Mouse (Mus musculus): ENCODE measurements around the gene Kcnn4. TPM values are rescaled to one million over a fixed set of nuclear protein-coding genes. Genes with fewer than 3 reads are reported as not detected.
A peak's percentile ranks its signal among the peaks of the same experiment; 100 is the strongest.

Gene Kcnn4
- polyA plus RNA-seq, 1 experiment: not detected

DNA sequence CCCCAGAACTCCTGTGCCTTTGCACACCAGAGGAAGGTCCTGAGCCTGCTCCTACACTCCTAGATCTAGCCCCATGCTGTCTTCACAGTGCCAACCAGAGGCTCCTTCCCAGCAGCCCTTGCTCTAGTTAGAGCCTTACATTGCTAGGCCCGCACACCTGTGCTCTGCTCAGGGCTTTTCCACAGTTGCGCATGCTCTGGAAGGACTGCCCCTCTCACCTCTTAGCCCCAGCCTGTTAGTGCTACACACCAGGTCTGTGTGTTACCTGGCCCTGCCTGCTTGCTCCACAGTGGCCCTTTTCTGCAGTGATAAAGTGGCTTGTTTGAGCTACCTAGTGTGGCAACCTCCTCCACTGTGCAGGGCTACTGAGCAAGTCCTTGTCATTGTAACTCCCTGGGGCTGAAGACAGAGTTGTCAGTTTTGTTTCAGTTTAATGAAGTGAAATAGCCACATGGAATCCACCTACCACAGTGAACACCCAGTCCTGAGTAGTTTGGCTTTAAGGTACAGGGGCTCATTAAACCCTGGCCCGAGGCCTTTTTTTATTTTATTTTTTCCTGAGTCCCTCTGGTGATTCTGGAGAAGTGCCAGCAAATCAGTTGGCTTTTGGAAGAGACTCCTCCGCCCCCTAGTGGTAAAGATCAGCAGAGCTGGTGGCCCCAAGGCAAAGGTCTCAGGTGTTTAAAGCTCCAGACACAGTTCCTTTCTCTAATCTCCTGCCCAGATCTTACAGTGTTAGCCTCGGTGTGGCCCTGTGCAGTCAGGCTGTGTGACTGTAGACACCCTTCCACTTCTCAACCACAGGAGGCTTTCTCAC lies 36.7 kb downstream of the Kcnn4 start:
- Histone ChIP-seq H3K4me1 (ENCODE audit: control insufficient read depth, insufficient read depth, low read length) (peaks cover under 1% of the 10 kb centered on the region; the same call in 1 of the 2 replicates), H3K4me3 (ENCODE audit: insufficient read depth, low read depth, low read length) (no peak overlapping the region), H3K27ac (ENCODE audit: insufficient read depth, low read depth, low read length) (no peak overlapping the region)
- 45% methylated on average over 5 of the region's 5 CpGs for WGBS
- TF ChIP-seq POLR2A (IDR thresholded peaks at IDR 0.05; ENCODE audit: insufficient read depth, low read depth, low read length) (no peak), CTCF (IDR thresholded peaks at IDR 0.05; ENCODE audit: insufficient read depth, low read depth, low read length) (no peak)

GRCm38 (mm10) chr7:24408186-24408585 lies 38.1 kb downstream of the Kcnn4 start:
- H3K27ac ChIP-seq (ENCODE audit: insufficient read depth, low read depth, low read length): no peak overlapping the region

DNA sequence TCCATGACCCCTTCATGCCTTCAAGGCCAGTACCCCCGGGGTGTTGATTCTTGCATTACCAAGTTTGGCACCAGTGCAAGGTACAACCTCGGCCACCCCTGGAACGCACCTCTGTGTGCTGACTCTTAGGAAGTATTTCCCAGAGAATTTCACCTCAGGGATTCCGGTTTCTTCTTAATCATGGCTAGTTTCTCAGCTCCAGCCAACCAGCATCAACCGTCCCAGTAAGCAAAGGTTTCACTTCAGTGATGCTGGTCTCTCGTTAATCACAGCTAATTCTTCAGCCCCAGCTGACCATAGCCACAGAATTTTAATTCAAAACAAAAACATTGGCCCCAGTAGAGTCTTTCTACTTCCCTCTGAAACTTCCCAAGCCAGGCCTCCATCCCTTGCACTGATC lies 40.1 kb downstream of the Kcnn4 start:
- no peak overlapping the region for H3K27ac ChIP-seq (ENCODE audit: insufficient read depth, low read depth, low read length)
- no peaks in the 10 kb centered on the region for H3K4me1 ChIP-seq (ENCODE audit: control insufficient read depth, insufficient read depth, low read length)
- no peak for TF ChIP-seq POLR2A (IDR thresholded peaks at IDR 0.05; ENCODE audit: insufficient read depth, low read depth, low read length)
- TF ChIP-seq CTCF (IDR thresholded peaks at IDR 0.05; ENCODE audit: insufficient read depth, low read depth, low read length): no peak
- no peak overlapping the region for H3K4me3 ChIP-seq (ENCODE audit: insufficient read depth, low read depth, low read length)
- 85% methylated on average over 6 of the region's 6 CpGs for WGBS

More at GRCm38 (mm10) chr7:24408186-24408585, 38.1 kb downstream of the Kcnn4 start:
- TF ChIP-seq CTCF (IDR thresholded peaks at IDR 0.05; ENCODE audit: insufficient read depth, low read depth, low read length) (no peak), POLR2A (IDR thresholded peaks at IDR 0.05; ENCODE audit: insufficient read depth, low read depth, low read length) (no peak)
- Histone ChIP-seq H3K4me1 (ENCODE audit: control insufficient read depth, insufficient read depth, low read length) (no peaks in the 10 kb centered on the region), H3K4me3 (ENCODE audit: insufficient read depth, low read depth, low read length) (no peak overlapping the region)
- WGBS: 75% methylated on average over 9 of the region's 9 CpGs

GRCm38 (mm10) chr7:24410831-24411230 lies 40.8 kb downstream of the Kcnn4 start:
- WGBS: 96% methylated on average over 3 of the region's 3 CpGs
- peaks cover 5% of the 10 kb centered on the region; the same call in 1 of the 2 replicates for H3K4me1 ChIP-seq (ENCODE audit: control insufficient read depth, insufficient read depth, low read length)
- no peak for TF ChIP-seq POLR2A (IDR thresholded peaks at IDR 0.05; ENCODE audit: insufficient read depth, low read depth, low read length)
- no peak overlapping the region for H3K27ac ChIP-seq (ENCODE audit: insufficient read depth, low read depth, low read length)
- no peak overlapping the region for H3K4me3 ChIP-seq (ENCODE audit: insufficient read depth, low read depth, low read length)

DNA sequence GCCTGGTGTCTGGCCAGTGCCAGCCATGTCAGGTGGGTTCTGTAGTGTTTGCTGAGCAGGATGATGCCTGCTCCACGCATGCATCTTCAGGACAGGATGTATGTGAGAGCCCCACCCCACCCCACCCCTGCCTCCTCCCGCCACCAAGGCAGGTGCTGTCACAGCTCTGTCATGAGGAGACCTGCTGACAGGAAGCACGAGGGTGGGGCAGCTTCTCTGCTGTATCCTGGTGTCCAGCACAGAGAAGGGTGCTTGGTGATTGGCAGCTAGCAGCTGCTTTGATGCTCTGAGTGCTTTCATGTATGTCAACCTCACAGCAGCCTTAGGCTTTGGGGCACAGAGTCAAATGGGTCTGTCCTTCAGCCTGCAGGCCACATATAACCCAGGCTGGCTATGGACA lies 43.6 kb downstream of the Kcnn4 start:
- no peak for TF ChIP-seq CTCF (IDR thresholded peaks at IDR 0.05; ENCODE audit: insufficient read depth, low read depth, low read length)
- TF ChIP-seq POLR2A (IDR thresholded peaks at IDR 0.05; ENCODE audit: insufficient read depth, low read depth, low read length): no peak

GRCm38 (mm10) chr7:24415261-24415660 lies 45.2 kb downstream of the Kcnn4 start:
- 79% methylated on average over 7 of the region's 7 CpGs for WGBS
- H3K4me1 ChIP-seq (ENCODE audit: control insufficient read depth, insufficient read depth, low read length): peaks cover 24% of the 10 kb centered on the region
- no peak for TF ChIP-seq CTCF (IDR thresholded peaks at IDR 0.05; ENCODE audit: insufficient read depth, low read depth, low read length)
- TF ChIP-seq POLR2A (IDR thresholded peaks at IDR 0.05; ENCODE audit: insufficient read depth, low read depth, low read length): no peak

More for the DNA sequence above, 43.6 kb downstream of the Kcnn4 start:
- 86% methylated on average over 3 of the region's 3 CpGs for WGBS
- H3K27ac ChIP-seq (ENCODE audit: insufficient read depth, low read depth, low read length): no peak overlapping the region
- no peak overlapping the region for H3K4me3 ChIP-seq (ENCODE audit: insufficient read depth, low read depth, low read length)
- H3K4me1 ChIP-seq (ENCODE audit: control insufficient read depth, insufficient read depth, low read length): peaks cover 12% of the 10 kb centered on the region

GRCm38 (mm10) chr7:24419579-24419978 lies 49.5 kb downstream of the Kcnn4 start:
- TF ChIP-seq POLR2A (IDR thresholded peaks at IDR 0.05; ENCODE audit: insufficient read depth, low read depth, low read length) (no peak), CTCF (IDR thresholded peaks at IDR 0.05; ENCODE audit: insufficient read depth, low read depth, low read length) (no peak)
- peaks cover 40% of the 10 kb centered on the region for H3K4me1 ChIP-seq (ENCODE audit: control insufficient read depth, insufficient read depth, low read length)
- WGBS: 25% methylated on average over 8 of the region's 8 CpGs
- H3K27ac ChIP-seq (ENCODE audit: insufficient read depth, low read depth, low read length): peak overlapping the region; percentile 34
- no peak overlapping the region for H3K4me3 ChIP-seq (ENCODE audit: insufficient read depth, low read depth, low read length)

More at GRCm38 (mm10) chr7:24415261-24415660, 45.2 kb downstream of the Kcnn4 start:
- H3K27ac ChIP-seq (ENCODE audit: insufficient read depth, low read depth, low read length): no peak overlapping the region
- H3K4me3 ChIP-seq (ENCODE audit: insufficient read depth, low read depth, low read length): no peak overlapping the region

- no peak for TF ChIP-seq POLR2A (IDR thresholded peaks at IDR 0.05; ENCODE audit: insufficient read depth, low read depth, low read length)
- no peak for TF ChIP-seq CTCF (IDR thresholded peaks at IDR 0.05; ENCODE audit: insufficient read depth, low read depth, low read length)
- Histone ChIP-seq H3K27ac (ENCODE audit: insufficient read depth, low read depth, low read length) (no peak overlapping the region), H3K4me1 (ENCODE audit: control insufficient read depth, insufficient read depth, low read length) (peaks cover 35% of the 10 kb centered on the region), H3K4me3 (ENCODE audit: insufficient read depth, low read depth, low read length) (no peak overlapping the region)
- 49% methylated on average over 7 of the region's 7 CpGs for WGBS
These were observed 51.6 kb downstream of the Kcnn4 start for GRCm38 (mm10) chr7:24421648-24422047.

DNA sequence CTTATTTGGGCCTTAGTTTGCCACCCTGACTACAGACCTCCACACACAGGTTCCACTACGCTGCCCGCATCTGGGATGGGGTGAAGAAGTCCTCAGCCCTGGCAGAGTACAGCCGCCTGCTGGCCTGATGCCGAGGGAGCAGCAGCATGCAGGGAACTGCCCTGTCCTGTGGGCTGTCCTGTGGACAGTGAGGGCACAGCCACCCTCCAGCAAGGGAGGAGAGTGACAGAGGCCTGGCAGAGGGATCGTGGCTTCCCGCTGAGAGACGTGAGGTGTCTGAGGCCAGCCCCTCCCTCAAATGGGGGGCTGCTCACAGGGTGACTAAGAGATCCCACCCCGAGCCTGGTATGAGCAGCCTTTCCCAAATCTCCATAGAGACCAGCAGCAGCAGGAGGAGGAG lies 52.2 kb downstream of the Kcnn4 start:
- Histone ChIP-seq H3K27ac (ENCODE audit: insufficient read depth, low read depth, low read length) (no peak overlapping the region), H3K4me1 (ENCODE audit: control insufficient read depth, insufficient read depth, low read length) (peaks cover 32% of the 10 kb centered on the region), H3K4me3 (ENCODE audit: insufficient read depth, low read depth, low read length) (no peak overlapping the region)
- WGBS: 64% methylated on average over 8 of the region's 8 CpGs
- TF ChIP-seq CTCF (IDR thresholded peaks at IDR 0.05; ENCODE audit: insufficient read depth, low read depth, low read length) (no peak), POLR2A (IDR thresholded peaks at IDR 0.05; ENCODE audit: insufficient read depth, low read depth, low read length) (no peak)
